Mouse (Mus musculus) erythroblast, embryonic 14.5 days (primary cell): ENCODE results near the gene Lancl1. TPM values are rescaled to one million over a fixed set of nuclear protein-coding genes. Genes with fewer than 3 reads are reported as not detected.

ENCODE experiments used
- H3K27me3 ChIP-seq: 2 replicates; pipeline ENCODE4 v1.6.1; 2012; ENCODE audit warnings: inconsistent platforms; ENCODE audit not compliant: control insufficient read depth
- H3K36me3 ChIP-seq: 2 replicates; pipeline ENCODE4 v1.6.1; 2012; ENCODE audit warnings: mild to moderate bottlenecking, inconsistent platforms; ENCODE audit not compliant: control insufficient read depth
- H3K4me1 ChIP-seq: 2 replicates; pipeline ENCODE4 v1.6.1; 2012; ENCODE audit warnings: inconsistent platforms; ENCODE audit not compliant: control insufficient read depth
- H3K4me3 ChIP-seq: replicated peaks from 2 replicates; pipeline ENCODE3; 2012; ENCODE audit warnings: moderate library complexity, mild to moderate bottlenecking, inconsistent platforms
- H3K9me3 ChIP-seq: 2 replicates; pipeline ENCODE4 v1.6.1; 2012; ENCODE audit warnings: low read length, inconsistent platforms, mixed read lengths; ENCODE audit not compliant: control insufficient read depth
- GATA1 ChIP-seq: IDR thresholded peaks from 2 replicates; pipeline ENCODE4 v1.6.1; 2012; ENCODE audit warnings: low read length, inconsistent platforms, mixed read lengths
- TAL1 ChIP-seq: IDR thresholded peaks from 3 replicates; pipeline ENCODE4 v1.6.1; 2012; ENCODE audit warnings: low read length, inconsistent platforms, mixed read lengths
- polyA plus RNA-seq: library from polyadenylated mRNA; stranded (reverse); fragments of >175 nt; gene quantifications from 2 replicates; pipeline ENCODE4 v1.2.3, GENCODE M21; 2012

Lancl1 gene
- polyA plus RNA-seq, 1 experiment, result 0.55 TPM

- TF ChIP-seq GATA1 (no peak), TAL1 (no peak)
- H3K9me3 ChIP-seq, result no peaks in the 10 kb centered on the region
- H3K4me1 ChIP-seq, result peaks cover 7% of the 10 kb centered on the region
- H3K4me3 ChIP-seq, result no peak overlapping the region
- peaks cover 17% of the 10 kb centered on the region for H3K36me3 ChIP-seq
- H3K27me3 ChIP-seq, result no peaks in the 10 kb centered on the region
Observed at GRCm38 (mm10) chr1:67022051-67022450, 16.6 kb downstream of the Lancl1 start.

DNA sequence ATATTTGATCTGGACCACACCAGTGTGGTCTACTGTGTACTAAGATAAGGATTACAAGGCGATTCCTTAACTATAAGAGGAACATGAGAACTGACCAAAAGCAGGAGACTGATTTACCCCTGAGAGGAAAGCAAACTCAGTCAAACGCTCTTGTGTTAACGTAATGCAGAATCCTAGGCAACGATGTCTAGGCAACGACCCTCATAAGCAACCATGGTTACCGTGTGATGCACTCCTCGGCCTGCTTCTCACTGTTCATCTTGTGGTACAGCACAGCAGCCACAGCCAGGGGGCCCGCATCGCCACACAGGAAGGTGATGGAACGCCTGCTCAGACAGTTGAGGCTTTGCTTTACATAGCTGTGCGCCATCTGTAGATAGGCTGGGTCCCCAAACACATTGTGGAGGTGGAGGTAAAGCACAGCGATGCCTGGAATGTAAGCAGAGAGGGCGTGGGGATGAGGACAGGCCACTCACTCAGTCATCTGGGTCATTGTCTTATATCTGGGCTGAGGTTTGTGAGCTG is 18.0 kb downstream of the Lancl1 start:
- H3K27me3 ChIP-seq, result no peaks in the 10 kb centered on the region
- peaks cover 13% of the 10 kb centered on the region for H3K36me3 ChIP-seq
- H3K9me3 ChIP-seq, result no peaks in the 10 kb centered on the region
- no peak overlapping the region for H3K4me3 ChIP-seq
- H3K4me1 ChIP-seq, result peaks cover 7% of the 10 kb centered on the region
- TF ChIP-seq GATA1, result no peak
- TF ChIP-seq TAL1, result no peak

- H3K27me3 ChIP-seq, result no peaks in the 10 kb centered on the region
- H3K36me3 ChIP-seq, result peaks cover 13% of the 10 kb centered on the region
- no peaks in the 10 kb centered on the region for H3K4me1 ChIP-seq
- H3K9me3 ChIP-seq, result no peaks in the 10 kb centered on the region
- TF ChIP-seq TAL1, result no peak
- no peak for TF ChIP-seq GATA1
- no peak overlapping the region for H3K4me3 ChIP-seq
Observed at GRCm38 (mm10) chr1:67017101-67017870, 21.4 kb downstream of the Lancl1 start.

GRCm38 (mm10) chr1:67014205-67014604 is 24.5 kb downstream of the Lancl1 start:
- TF ChIP-seq TAL1 (no peak), GATA1 (no peak)

DNA sequence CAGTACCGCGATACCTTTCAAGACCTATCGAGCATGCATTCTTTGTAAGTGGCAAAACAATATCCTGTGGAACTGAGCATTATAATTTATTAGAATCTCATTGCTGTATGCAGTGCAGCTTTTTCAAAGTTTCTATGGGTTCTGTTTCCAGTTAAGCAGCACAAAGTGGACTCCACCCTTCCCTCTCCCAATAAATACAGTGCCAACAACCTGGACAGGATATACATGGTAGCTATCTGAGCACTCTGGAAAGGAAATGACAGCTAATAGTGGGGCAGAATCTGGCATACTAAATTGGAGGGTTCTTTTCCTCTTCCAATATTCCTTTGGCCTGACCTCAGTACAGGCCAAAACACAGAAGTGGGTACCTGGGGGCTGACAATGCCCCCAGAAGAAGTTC is 28.2 kb downstream of the Lancl1 start:
- no peaks in the 10 kb centered on the region for H3K27me3 ChIP-seq
- no peaks in the 10 kb centered on the region for H3K9me3 ChIP-seq
- H3K36me3 ChIP-seq, result peaks cover 19% of the 10 kb centered on the region
- no peaks in the 10 kb centered on the region for H3K4me1 ChIP-seq
- no peak overlapping the region for H3K4me3 ChIP-seq
- TF ChIP-seq GATA1 (no peak), TAL1 (no peak)

More at GRCm38 (mm10) chr1:67014205-67014604, 24.5 kb downstream of the Lancl1 start:
- H3K9me3 ChIP-seq, result no peaks in the 10 kb centered on the region
- H3K4me3 ChIP-seq, result no peak overlapping the region
- no peaks in the 10 kb centered on the region for H3K4me1 ChIP-seq
- H3K36me3 ChIP-seq, result peaks cover 7% of the 10 kb centered on the region
- no peaks in the 10 kb centered on the region for H3K27me3 ChIP-seq

DNA sequence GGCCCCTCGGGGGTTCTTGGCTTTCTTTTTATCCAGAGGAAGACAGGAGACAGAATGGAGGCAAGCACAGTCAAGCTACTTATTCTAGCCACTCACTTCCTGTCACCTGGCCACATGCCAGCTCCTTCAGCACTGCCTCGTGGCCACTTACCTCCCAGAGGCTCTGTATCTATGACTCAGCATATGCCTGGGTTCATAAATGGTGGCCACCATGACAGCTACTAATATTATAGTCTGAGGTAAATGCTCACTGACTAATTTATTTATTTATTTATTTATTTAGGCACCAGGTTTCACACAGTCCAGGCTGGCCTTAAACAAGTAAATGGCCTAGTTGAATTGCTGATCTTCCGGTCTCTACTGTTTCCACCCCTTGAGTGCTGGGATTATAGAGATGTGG is 35.0 kb downstream of the Lancl1 start:
- Histone ChIP-seq H3K4me3 (no peak overlapping the region), H3K4me1 (no peaks in the 10 kb centered on the region), H3K27me3 (no peaks in the 10 kb centered on the region), H3K36me3 (peaks cover 30% of the 10 kb centered on the region), H3K9me3 (no peaks in the 10 kb centered on the region)
- TF ChIP-seq GATA1, result no peak
- no peak for TF ChIP-seq TAL1

- no peaks in the 10 kb centered on the region for H3K27me3 ChIP-seq
- peaks cover 28% of the 10 kb centered on the region for H3K36me3 ChIP-seq
- no peak overlapping the region for H3K4me3 ChIP-seq
- TF ChIP-seq GATA1, result no peak
- no peak for TF ChIP-seq TAL1
- H3K4me1 ChIP-seq, result no peaks in the 10 kb centered on the region
- H3K9me3 ChIP-seq, result no peaks in the 10 kb centered on the region
Observed at GRCm38 (mm10) chr1:67002226-67002625, 36.4 kb downstream of the Lancl1 start.

GRCm38 (mm10) chr1:67001367-67001766 is 37.3 kb downstream of the Lancl1 start:
- H3K36me3 ChIP-seq, result peaks cover 22% of the 10 kb centered on the region
- no peak for TF ChIP-seq GATA1
- H3K4me1 ChIP-seq, result no peaks in the 10 kb centered on the region
- no peak overlapping the region for H3K4me3 ChIP-seq
- H3K27me3 ChIP-seq, result no peaks in the 10 kb centered on the region
- H3K9me3 ChIP-seq, result no peaks in the 10 kb centered on the region

- H3K4me3 ChIP-seq, result no peak overlapping the region
- no peaks in the 10 kb centered on the region for H3K4me1 ChIP-seq
- peaks cover 16% of the 10 kb centered on the region for H3K36me3 ChIP-seq
- no peaks in the 10 kb centered on the region for H3K27me3 ChIP-seq
- H3K9me3 ChIP-seq, result no peaks in the 10 kb centered on the region
- no peak for TF ChIP-seq GATA1
- TF ChIP-seq TAL1, result no peak
Observed at GRCm38 (mm10) chr1:67000484-67000883, 38.2 kb downstream of the Lancl1 start.
